Mouse (Mus musculus) ES-E14 (cell line): ENCODE measurements around the gene Gm21860. TPM values are rescaled to one million over a fixed set of nuclear protein-coding genes. Genes with fewer than 3 reads are reported as not detected.
"Not testable (repeated sequence)": the region's sequence is repeated elsewhere in the genome, so short reads cannot be mapped to it uniquely, and the experiment has no call there.

Experiments
- DNase-seq: peaks from one replicate; pipeline ENCODE4 v3.0.0-alpha.2; 2013; ENCODE audit warnings: low read depth, low spot score
- H3K27ac ChIP-seq: 2 replicates; pipeline ENCODE4 v1.5.1; 2012; ENCODE audit warnings: low read depth, mild to moderate bottlenecking, low read length, moderate library complexity, mixed read lengths; ENCODE audit not compliant: poor library complexity, insufficient read depth, severe bottlenecking
- H3K36me3 ChIP-seq: 2 replicates; pipeline ENCODE4 v1.6.1; 2012; ENCODE audit warnings: mild to moderate bottlenecking, low read length, moderate library complexity, mixed read lengths; ENCODE audit not compliant: control insufficient read depth, poor library complexity, insufficient read depth, severe bottlenecking
- H3K4me1 ChIP-seq, 2 experiments: fragments of 150-350 bp in 1 of 2; sonication (generic) in 1 of 2; 2 replicates each; pipeline ENCODE4 v1.6.1; 2012; ENCODE audit warnings: low read length in 2 of 2, mild to moderate bottlenecking in 1 of 2, mixed read lengths in 1 of 2; ENCODE audit not compliant: control insufficient read depth in 2 of 2, insufficient read depth in 2 of 2, poor library complexity in 1 of 2
- H3K4me3 ChIP-seq, 2 experiments: fragments of 150-350 bp in 1 of 2; sonication (generic) in 1 of 2; 2 replicates each; pipeline ENCODE4 v1.5.1; 2012; ENCODE audit warnings: low read length in 2 of 2, low read depth in 1 of 2, mild to moderate bottlenecking in 1 of 2, mixed read lengths in 1 of 2; ENCODE audit not compliant: insufficient read depth in 1 of 2, poor library complexity in 1 of 2, severe bottlenecking in 1 of 2
- H3K9ac ChIP-seq: 2 replicates; pipeline ENCODE4 v1.6.1; 2012; ENCODE audit warnings: low read depth, mild to moderate bottlenecking, low read length, mixed read lengths; ENCODE audit not compliant: poor library complexity, insufficient read depth, severe bottlenecking
- H3K9me3 ChIP-seq: fragments of 150-350 bp; sonication (generic); 2 replicates; pipeline ENCODE4 v1.6.1; 2012; ENCODE audit warnings: low read depth, mild to moderate bottlenecking, low read length; ENCODE audit not compliant: control insufficient read depth, insufficient read depth
- CHD2 ChIP-seq: IDR thresholded peaks from 2 replicates; pipeline ENCODE4 v1.6.1; 2014; ENCODE audit warnings: mild to moderate bottlenecking, low read depth, low read length, inconsistent platforms
- HCFC1 ChIP-seq: IDR thresholded peaks from 2 replicates; pipeline ENCODE4 v1.6.1; 2012; ENCODE audit warnings: low read length, inconsistent platforms, borderline replicate concordance; ENCODE audit not compliant: insufficient read depth
- MAFK ChIP-seq: IDR thresholded peaks from 2 replicates; pipeline ENCODE4 v1.6.1; 2014; ENCODE audit warnings: mild to moderate bottlenecking, low read depth, low read length, inconsistent platforms; ENCODE audit not compliant: insufficient read depth
- ZC3H11A ChIP-seq: IDR thresholded peaks from 2 replicates; pipeline ENCODE4 v1.6.1; 2012; ENCODE audit warnings: low read depth, mild to moderate bottlenecking, inconsistent platforms, low read length, borderline replicate concordance
- ZNF384 ChIP-seq: IDR thresholded peaks from 2 replicates; pipeline ENCODE4 v1.6.1; 2012; ENCODE audit warnings: low read depth, low read length, inconsistent platforms
- in situ Hi-C, 2 experiments: fragments of 600-800 bp; cut with MboI; formaldehyde crosslinking; loops; one replicate each; pipeline ENCODE4 v1.15.1; 2025; ENCODE audit warnings: low sequenced_read_pairs in 2 of 2, inconsistent platforms in 1 of 2; ENCODE audit not compliant: unreplicated experiment in 2 of 2
- total RNA-seq: library from RNA; depleted of rRNA; stranded (reverse); fragments of 300-350 nt; gene quantifications from 2 replicates; pipeline ENCODE4 v1.2.3, GENCODE M21; 2012; rRNA removed

Gm21860 gene
- not detected in 2 replicates for total RNA-seq

DNA sequence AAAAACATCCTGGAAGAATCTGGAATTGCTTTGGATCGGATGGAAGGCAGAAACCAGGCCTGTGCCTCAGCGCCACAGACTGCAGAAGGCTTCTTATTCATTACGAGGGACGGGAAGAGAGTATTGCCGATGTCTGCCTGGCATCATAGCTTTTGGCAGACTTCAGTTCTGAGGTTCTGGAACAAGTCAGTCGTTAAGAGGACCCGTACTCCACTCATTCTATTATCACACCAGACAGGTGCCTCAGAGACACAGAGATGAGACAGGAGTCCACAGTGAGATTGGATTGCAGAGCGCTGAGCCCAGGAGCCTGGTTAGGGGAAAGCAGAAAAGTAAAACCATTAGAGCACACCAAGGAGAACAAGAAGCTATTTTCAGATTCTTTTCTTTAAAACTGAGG, at the start of gene Gm21860:
TSS of gene Gm21860 (minus strand) at position 101 of the 400 bp plus-strand sequence.
- H3K36me3 ChIP-seq, DNase-seq, H3K9me3 ChIP-seq, in situ Hi-C loops, H3K4me1 ChIP-seq, H3K4me3 ChIP-seq, H3K27ac ChIP-seq, H3K9ac ChIP-seq: not testable (repeated sequence)

- H3K27ac ChIP-seq, DNase-seq, H3K4me1 ChIP-seq, H3K36me3 ChIP-seq, H3K9ac ChIP-seq, in situ Hi-C loops, H3K9me3 ChIP-seq, H3K4me3 ChIP-seq: not testable (repeated sequence)
These were observed 29.8 kb upstream of the Gm21860 start, which contains the start of gene Gm47283 for GRCm38 (mm10) chrY:90784438-90784837. Gene Gm47283 (plus strand): TSS chrY:90784738.

DNA sequence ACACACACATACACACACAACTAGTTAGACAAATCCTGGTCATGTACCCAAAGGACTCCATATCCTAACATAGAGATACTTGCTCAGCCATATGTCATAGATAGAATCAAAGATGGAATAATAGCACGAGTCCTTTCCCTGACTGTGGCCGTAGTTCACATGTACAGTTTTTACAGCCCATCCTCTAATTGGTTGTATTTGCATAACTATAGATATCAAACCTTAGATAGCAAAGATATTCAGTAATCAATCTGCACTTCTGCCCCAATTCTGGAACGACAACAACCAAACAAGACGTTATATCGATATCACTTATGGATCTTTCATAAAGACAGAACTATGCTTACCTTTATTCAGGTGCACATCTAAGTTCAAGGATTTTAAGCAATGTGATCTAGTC, 9.4 kb downstream of the Gm21860 start:
- H3K9me3 ChIP-seq, H3K27ac ChIP-seq, H3K9ac ChIP-seq, H3K4me3 ChIP-seq, in situ Hi-C loops, H3K4me1 ChIP-seq: not testable (repeated sequence)
- peaks cover 40% of the 10 kb centered on the region for H3K36me3 ChIP-seq
- peak; percentile 66 for DNase-seq

DNA sequence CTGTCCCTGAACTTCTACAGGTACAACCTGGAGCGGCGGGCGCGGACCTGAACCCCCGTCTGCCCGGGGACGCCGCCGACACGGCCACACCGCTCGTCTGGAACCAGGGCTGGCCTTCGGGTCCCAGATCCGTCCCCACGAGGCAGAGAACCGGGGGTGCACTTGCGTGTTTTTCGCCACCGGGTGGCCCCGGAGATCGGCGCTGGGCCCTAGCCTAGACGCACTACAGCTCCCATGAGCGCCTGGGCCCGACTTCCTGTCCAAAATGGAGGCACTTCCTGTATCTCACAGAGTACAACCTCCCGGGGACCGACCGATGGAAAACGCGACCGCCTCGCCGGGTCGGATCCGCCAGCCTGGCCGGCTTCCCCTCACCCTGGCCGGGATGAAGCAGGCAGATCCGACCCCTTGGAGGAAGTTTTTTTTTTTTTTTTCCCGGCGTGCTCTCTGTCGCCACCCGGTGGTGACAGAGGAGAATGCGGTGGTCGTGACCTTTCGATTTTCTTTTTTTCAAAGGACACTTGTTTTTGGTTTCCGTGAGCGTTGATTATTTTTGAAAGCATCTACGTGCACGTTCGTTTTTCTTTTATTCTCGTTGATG, 10.1 kb downstream of the Gm21860 start:
- peak; percentile 74 for DNase-seq
- in situ Hi-C loops, H3K27ac ChIP-seq, H3K4me1 ChIP-seq, H3K9ac ChIP-seq, H3K9me3 ChIP-seq, H3K4me3 ChIP-seq: not testable (repeated sequence)
- peaks cover 48% of the 10 kb centered on the region for H3K36me3 ChIP-seq

DNA sequence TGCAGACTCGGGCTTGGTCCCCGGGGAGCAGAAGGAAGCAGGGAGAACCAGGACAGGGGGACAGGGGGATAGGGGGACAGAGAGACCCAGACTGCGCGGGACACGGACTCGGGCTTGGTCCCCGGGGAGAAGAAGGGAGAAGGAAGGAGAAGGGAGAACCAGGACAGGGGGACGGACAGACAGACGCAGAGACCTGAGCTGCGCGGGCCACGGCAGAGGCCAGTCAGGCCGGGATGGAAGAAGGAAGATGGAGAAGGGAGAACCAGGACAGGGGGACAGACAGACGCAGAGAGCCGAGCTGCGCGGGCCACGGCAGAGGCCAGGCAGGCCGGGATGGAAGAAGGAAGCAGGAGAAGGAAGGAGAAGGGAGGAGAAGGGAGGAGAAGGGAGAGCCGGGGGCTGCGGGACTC, 10.8 kb downstream of the Gm21860 start:
- peaks cover 54% of the 10 kb centered on the region for H3K36me3 ChIP-seq
- H3K27ac ChIP-seq: no peak overlapping the region
- TF ChIP-seq HCFC1: no peak
- TF ChIP-seq ZNF384: no peak
- no peak for TF ChIP-seq ZC3H11A
- TF ChIP-seq MAFK: no peak
- TF ChIP-seq CHD2: no peak
- in situ Hi-C loops: no loop called here
- no peak for DNase-seq
- peaks cover 10% of the 10 kb centered on the region; the same call in 1 of the 2 replicates for H3K9me3 ChIP-seq
- no peaks in the 10 kb centered on the region for H3K4me1 ChIP-seq
- H3K4me3 ChIP-seq: no peak overlapping the region
- H3K9ac ChIP-seq: no peak overlapping the region

GRCm38 (mm10) chrY:90743053-90743810, 11.4 kb downstream of the Gm21860 start:
- DNase-seq: peak; percentile 40
- Histone ChIP-seq H3K36me3 (peaks cover 60% of the 10 kb centered on the region), H3K9me3 (peaks cover 12% of the 10 kb centered on the region; the same call in 1 of the 2 replicates)
- H3K4me3 ChIP-seq, in situ Hi-C loops, H3K4me1 ChIP-seq, H3K27ac ChIP-seq, H3K9ac ChIP-seq: not testable (repeated sequence)

GRCm38 (mm10) chrY:90742261-90743052, 12.2 kb downstream of the Gm21860 start:
- H3K9me3 ChIP-seq: peaks cover 12% of the 10 kb centered on the region; the same call in 1 of the 2 replicates
- H3K4me3 ChIP-seq, H3K4me1 ChIP-seq, H3K27ac ChIP-seq, H3K9ac ChIP-seq, in situ Hi-C loops: not testable (repeated sequence)
- H3K36me3 ChIP-seq: peaks cover 66% of the 10 kb centered on the region
- DNase-seq: peak; percentile 64
